ENCODE assay signal across 24 mouse cellular contexts in the genomic region with DNA sequence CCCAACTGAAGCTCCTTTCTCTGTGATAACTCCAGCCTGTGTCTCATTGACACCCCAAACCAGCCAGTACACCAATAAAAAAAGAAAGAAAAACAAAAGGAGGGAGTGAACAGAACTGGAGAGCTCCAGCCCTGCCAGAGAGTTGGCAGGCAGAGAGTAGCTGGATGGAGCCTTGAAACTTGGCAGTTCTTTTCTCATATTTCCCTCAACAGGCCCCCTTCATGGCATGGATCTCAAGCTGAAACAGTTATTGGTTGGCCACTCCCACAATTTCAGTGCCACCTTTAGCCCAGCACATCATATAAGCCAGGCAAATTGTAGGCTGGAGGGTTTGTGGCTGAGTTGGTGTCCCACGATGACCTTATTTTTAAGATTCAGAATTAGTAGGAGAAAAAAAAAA.
DNase-seq lines count a peak whose midpoint lies in the region; ATAC-seq and TF ChIP-seq lines count a peak whose summit lies in the region.
"Had no signal": no experiment of that assay in that cellular context is flagged by ENCODE, and none has a peak within 500 bp of the region (broad histone marks: within the 10 kb centered on the region; RNA-seq: fewer than 3 reads in every experiment).

No protein-coding gene starts in this region.

- no peaks in the 10 kb centered on the region for H3K36me3 ChIP-seq in limb, embryonic 15.5 days
- no peaks in the 10 kb centered on the region for H3K36me3 ChIP-seq in limb, embryonic 10.5 days
- no peaks in the 10 kb centered on the region for H3K36me3 ChIP-seq in embryonic facial prominence, embryonic 14.5 days (ENCODE audit: control insufficient read depth, insufficient read depth, low read length)
- H3K36me3 ChIP-seq in hindbrain, postnatal 0 days (ENCODE audit: insufficient read depth, low read length): no peaks in the 10 kb centered on the region
- H3K36me3 ChIP-seq: embryonic facial prominence, embryonic 12.5 days; forebrain, embryonic 10.5 days; forebrain, embryonic 12.5 days; G1E had no signal

- no peak overlapping the region for H3K4me3 ChIP-seq in limb, embryonic 15.5 days
- no peak overlapping the region for H3K4me3 ChIP-seq in limb, embryonic 10.5 days
- H3K4me3 ChIP-seq in embryonic facial prominence, embryonic 14.5 days (ENCODE audit: low read depth, low read length): no peak overlapping the region
- H3K4me3 ChIP-seq in hindbrain, postnatal 0 days (ENCODE audit: low read length): no peak overlapping the region
- H3K4me3 ChIP-seq: embryonic facial prominence, embryonic 12.5 days; forebrain, embryonic 10.5 days; forebrain, embryonic 12.5 days had no signal

- 0 out of 2 replicates have a peak overlapping the region, but pooled peaks have one; percentile 22 for H3K27ac ChIP-seq in limb, embryonic 15.5 days
- H3K27ac ChIP-seq in limb, embryonic 10.5 days: no peak overlapping the region
- no peak overlapping the region for H3K27ac ChIP-seq in embryonic facial prominence, embryonic 14.5 days (replicated peaks; ENCODE audit: low read depth, low read length)
- H3K27ac ChIP-seq in hindbrain, postnatal 0 days: no peak overlapping the region
- H3K27ac ChIP-seq: embryonic facial prominence, embryonic 12.5 days; forebrain, embryonic 10.5 days; forebrain, embryonic 12.5 days had no signal

- no peak overlapping the region for H3K9ac ChIP-seq in limb, embryonic 15.5 days
- no peak overlapping the region for H3K9ac ChIP-seq in embryonic facial prominence, embryonic 14.5 days (ENCODE audit: low read depth, low read length)
- no peak overlapping the region for H3K9ac ChIP-seq in hindbrain, postnatal 0 days (replicated peaks; ENCODE audit: low read length)
- H3K9ac ChIP-seq: embryonic facial prominence, embryonic 12.5 days; forebrain, embryonic 12.5 days had no signal

- H3K4me2 ChIP-seq in limb, embryonic 15.5 days: no peak overlapping the region
- H3K4me2 ChIP-seq in embryonic facial prominence, embryonic 14.5 days (ENCODE audit: low read depth, low read length): no peak overlapping the region
- H3K4me2 ChIP-seq in hindbrain, postnatal 0 days (ENCODE audit: low read depth, low read length): no peak overlapping the region
- H3K4me2 ChIP-seq: embryonic facial prominence, embryonic 12.5 days; forebrain, embryonic 12.5 days had no signal

- no peaks in the 10 kb centered on the region for H3K27me3 ChIP-seq in limb, embryonic 15.5 days
- H3K27me3 ChIP-seq in limb, embryonic 10.5 days (ENCODE audit: low read depth, poor library complexity, severe bottlenecking): no peaks in the 10 kb centered on the region
- H3K27me3 ChIP-seq in embryonic facial prominence, embryonic 14.5 days (replicated peaks; ENCODE audit: control insufficient read depth, insufficient read depth, low read length): no peaks in the 10 kb centered on the region
- no peaks in the 10 kb centered on the region for H3K27me3 ChIP-seq in hindbrain, postnatal 0 days (ENCODE audit: insufficient read depth, low read length)
- H3K27me3 ChIP-seq: CH12.LX; embryonic facial prominence, embryonic 12.5 days; forebrain, embryonic 12.5 days had no signal

- peak; percentile 55; the same call in 1 of the 2 replicates for ATAC-seq in limb, embryonic 15.5 days (ENCODE audit: insufficient number of reproducible peaks, low FRiP score, low TSS enrichment, low read depth)
- no peak for ATAC-seq in embryonic facial prominence, embryonic 14.5 days (ENCODE audit: low read depth)
- no peak for ATAC-seq in hindbrain, postnatal 0 days
- ATAC-seq: CD4-positive, CD25-positive, alpha-beta regulatory T cell, adult 4 months; forebrain, embryonic 14.5 days; forebrain, embryonic 16.5 days had no signal

- H3K4me1 ChIP-seq in limb, embryonic 15.5 days: no peaks in the 10 kb centered on the region
- H3K4me1 ChIP-seq in limb, embryonic 10.5 days: no peaks in the 10 kb centered on the region
- H3K4me1 ChIP-seq in embryonic facial prominence, embryonic 14.5 days (ENCODE audit: control insufficient read depth, insufficient read depth, low read length): no peaks in the 10 kb centered on the region
- no peaks in the 10 kb centered on the region for H3K4me1 ChIP-seq in hindbrain, postnatal 0 days (ENCODE audit: insufficient read depth, low read length)
- H3K4me1 ChIP-seq: embryonic facial prominence, embryonic 12.5 days; forebrain, embryonic 10.5 days; forebrain, embryonic 12.5 days had no signal

- 61% methylated on average over 1 of the region's 1 CpGs for WGBS in limb, embryonic 15.5 days
- 90% methylated on average over 1 of the region's 1 CpGs for WGBS in limb, embryonic 10.5 days
- WGBS in embryonic facial prominence, embryonic 14.5 days: 82% methylated on average over 1 of the region's 1 CpGs
- WGBS in hindbrain, postnatal 0 days: 88% methylated on average over 1 of the region's 1 CpGs

- DNase-seq in limb, embryonic 10.5 days (ENCODE audit: low spot score): no peak
- DNase-seq in NIH3T3 (ENCODE audit: low read depth): peak; percentile 31
- peak; percentile 33 for DNase-seq in embryonic facial prominence, embryonic 14.5 days (ENCODE audit: low spot score)
- DNase-seq in heart, adult 8-10 months (ENCODE audit: low spot score): no peak
- no peak for DNase-seq in embryo, embryonic 10 days (ENCODE audit: low spot score)
- DNase-seq in hindbrain, postnatal 0 days (ENCODE audit: low spot score): no peak
- DNase-seq: adrenal gland, adult 8-10 months; adrenal gland, postnatal 14 days; adrenal gland, postnatal 36 days; B cell, adult 2 months; cerebellum, adult 11-12 months; cerebellum, adult 2 months; cerebellum, adult 9-10 months; cerebellum, postnatal 25 days; embryo, embryonic 11 days had no signal

- H3K9me3 ChIP-seq in limb, embryonic 15.5 days: no peaks in the 10 kb centered on the region
- H3K9me3 ChIP-seq in limb, embryonic 10.5 days (replicated peaks): no peaks in the 10 kb centered on the region
- H3K9me3 ChIP-seq in embryonic facial prominence, embryonic 14.5 days (ENCODE audit: control insufficient read depth, low read length): no peaks in the 10 kb centered on the region
- no peaks in the 10 kb centered on the region for H3K9me3 ChIP-seq in hindbrain, postnatal 0 days (ENCODE audit: low read length)
- H3K9me3 ChIP-seq: embryonic facial prominence, embryonic 12.5 days; forebrain, embryonic 10.5 days; forebrain, embryonic 12.5 days; G1E had no signal

- no peak for TF ChIP-seq CTCF in hindbrain, postnatal 0 days (IDR thresholded peaks at IDR 0.05; ENCODE audit: low read depth)

Comparison
In these comparisons a context has a peak if more than half of its experiments do, and no peak if none do; other contexts are left out.
1. DNase-seq: peak in NIH3T3 (single experiment) and embryonic facial prominence, embryonic 14.5 days (single experiment); none in limb, embryonic 10.5 days (single experiment), heart, adult 8-10 months (single experiment), embryo, embryonic 10 days (single experiment) and hindbrain, postnatal 0 days (single experiment).